Mouse (Mus musculus): ENCODE measurements at regions not wholly inside any gene's neighbourhood (a gene's known extent, or its start where the extent isn't known, plus 50 kb on each side); places are given as distances from the start of the nearest gene placed in this dataset.
"Not testable (repeated sequence)": the region's sequence is repeated elsewhere in the genome, so short reads cannot be mapped to it uniquely, and the experiment has no call there.

- DNase-seq (ENCODE audit: low spot score in 2 of 2) = no peak
These were observed 199.8 kb upstream of the Peli2 start for GRCm38 (mm10) chr14:47920638-47921347.

- no peak for DNase-seq (ENCODE audit: low spot score in 2 of 2)
These were observed 198.8 kb upstream of the Peli2 start for GRCm38 (mm10) chr14:47921811-47922277.

GRCm38 (mm10) chr14:47926416-47926815, 194.2 kb upstream of the Peli2 start:
- DNase-seq (ENCODE audit: low spot score in 2 of 2) = no peak

- no peak for DNase-seq (ENCODE audit: low spot score in 2 of 2)
These were observed 185.2 kb upstream of the Peli2 start for GRCm38 (mm10) chr14:47935401-47935800.

GRCm38 (mm10) chr14:47937081-47937651, 183.5 kb upstream of the Peli2 start:
- DNase-seq (ENCODE audit: low spot score in 2 of 2) = no peak

- no peak for DNase-seq (ENCODE audit: low spot score in 2 of 2)
These were observed 180.6 kb upstream of the Peli2 start for GRCm38 (mm10) chr14:47939781-47940590.

GRCm38 (mm10) chr14:47942671-47943070, 178.0 kb upstream of the Peli2 start:
- DNase-seq (ENCODE audit: low spot score in 2 of 2) = no peak

- DNase-seq (ENCODE audit: low spot score in 2 of 2) = no peak
These were observed 176.0 kb upstream of the Peli2 start for GRCm38 (mm10) chr14:47944595-47944994.

- DNase-seq (ENCODE audit: low spot score in 2 of 2) = no peak
These were observed 169.6 kb upstream of the Peli2 start for GRCm38 (mm10) chr14:47951041-47951440.

GRCm38 (mm10) chr14:47958171-47958570, 162.5 kb upstream of the Peli2 start:
- no peak for DNase-seq (ENCODE audit: low spot score in 2 of 2)

- DNase-seq (ENCODE audit: low spot score in 2 of 2) = no peak
These were observed 161.0 kb upstream of the Peli2 start for GRCm38 (mm10) chr14:47959366-47960280.

- DNase-seq (ENCODE audit: low spot score in 2 of 2) = not testable (repeated sequence)
These were observed 155.8 kb upstream of the Peli2 start for GRCm38 (mm10) chr14:47964806-47965205.

- no peak for DNase-seq (ENCODE audit: low spot score in 2 of 2)
These were observed 150.8 kb upstream of the Peli2 start for GRCm38 (mm10) chr14:47969871-47970270.

- DNase-seq (ENCODE audit: low spot score in 2 of 2) = not testable (repeated sequence)
These were observed 147.5 kb upstream of the Peli2 start for GRCm38 (mm10) chr14:47973161-47973560.

- DNase-seq (ENCODE audit: low spot score in 2 of 2) = peak in 1 of 2 experiments; percentile 69
These were observed 137.5 kb upstream of the Peli2 start for GRCm38 (mm10) chr14:47982993-47983740.

- DNase-seq (ENCODE audit: low spot score in 2 of 2) = no peak
These were observed 134.1 kb upstream of the Peli2 start for GRCm38 (mm10) chr14:47986483-47986882.

GRCm38 (mm10) chr14:47986941-47987340, 133.7 kb upstream of the Peli2 start:
- DNase-seq (ENCODE audit: low spot score in 2 of 2) = no peak

GRCm38 (mm10) chr14:47987392-47988075, 133.1 kb upstream of the Peli2 start:
- DNase-seq (ENCODE audit: low spot score in 2 of 2) = no peak

- no peak for DNase-seq (ENCODE audit: low spot score in 2 of 2)
These were observed 132.5 kb upstream of the Peli2 start for GRCm38 (mm10) chr14:47988131-47988530.

GRCm38 (mm10) chr14:47989315-47989714, 131.3 kb upstream of the Peli2 start:
- no peak for DNase-seq (ENCODE audit: low spot score in 2 of 2)

Data from left cerebral cortex, adult 9 months (tissue).